Mouse (Mus musculus) spleen, adult 2 months (tissue): ENCODE data around the gene Dlx5.

Experiments used
- CTCF ChIP-seq: fragments of 200-500 bp; IDR thresholded peaks from 2 replicates; pipeline ENCODE4 v1.5.1; 2011; ENCODE audit warnings: mild to moderate bottlenecking, inconsistent platforms; ENCODE audit not compliant: insufficient read depth, insufficient read length, insufficient replicate concordance; ENCODE audit errors: extremely low read depth
- POLR2A ChIP-seq: fragments of 200-500 bp; IDR thresholded peaks from 2 replicates; pipeline ENCODE4 v1.6.1; 2011; ENCODE audit warnings: low read depth, low read length, inconsistent platforms

DNA sequence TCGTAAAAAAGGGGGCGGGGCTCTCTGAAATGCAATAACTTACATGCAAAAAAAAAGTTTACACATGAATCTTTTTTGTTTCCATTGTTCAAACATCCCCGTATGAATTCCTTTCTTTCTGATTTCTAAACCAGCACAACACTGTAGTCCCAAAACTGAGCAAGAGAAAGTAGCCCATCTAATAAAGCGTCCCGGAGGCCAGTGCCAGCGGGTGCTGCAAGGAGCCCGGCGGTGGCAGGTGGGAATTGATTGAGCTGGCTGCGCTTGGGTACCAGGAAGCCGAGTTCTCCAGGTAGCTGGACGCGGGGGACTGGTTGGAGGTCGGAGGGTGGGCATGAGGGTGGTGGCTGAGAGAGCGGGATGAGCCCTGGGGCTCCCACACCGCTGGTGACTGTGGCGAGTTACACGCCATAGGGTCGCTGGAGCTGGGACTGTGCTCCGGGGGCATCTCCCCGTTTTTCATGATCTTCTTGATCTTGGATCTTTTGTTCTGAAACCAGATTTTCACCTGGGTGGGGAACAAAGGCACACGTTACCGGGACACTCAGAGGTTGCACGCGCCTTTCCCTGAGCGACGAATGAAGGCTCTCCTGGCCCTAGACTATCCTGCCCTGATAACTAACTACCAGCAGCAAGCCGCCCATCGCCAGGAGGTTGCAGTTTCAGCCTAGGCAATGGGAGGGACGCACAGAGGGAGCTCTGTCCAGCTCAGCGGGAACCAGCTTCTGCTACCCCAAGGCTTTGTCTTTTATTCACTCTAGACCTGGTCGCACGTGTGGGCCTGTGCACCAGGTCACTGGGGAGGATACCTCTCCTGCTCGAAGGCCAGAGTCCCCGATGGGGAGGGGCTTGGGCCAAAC lies 3.7 kb downstream of the Dlx5 start:
- TF ChIP-seq CTCF (no peak), POLR2A (no peak)
